Mouse (Mus musculus) lung, adult 2 months (tissue): ENCODE results near the gene Mfsd14b. TPM values are rescaled to one million over a fixed set of nuclear protein-coding genes. Genes with fewer than 3 reads are reported as not detected.

Experiments used
- DNase-seq: peaks from one replicate; pipeline ENCODE4 v3.0.0; 2022
- H3K4me1 ChIP-seq: fragments of 200-500 bp; 2 replicates; pipeline ENCODE4 v1.6.1; 2011; ENCODE audit warnings: low read length; ENCODE audit not compliant: control insufficient read depth, insufficient read depth
- H3K4me3 ChIP-seq: fragments of 200-500 bp; replicated peaks from 2 replicates; pipeline ENCODE3; 2011; ENCODE audit warnings: low read depth, mild to moderate bottlenecking, control low read depth, low read length; ENCODE audit errors: extremely low read depth
- CTCF ChIP-seq: fragments of 200-500 bp; IDR thresholded peaks from 2 replicates; pipeline ENCODE4 v1.5.1; 2011; ENCODE audit warnings: mild to moderate bottlenecking, low read length, control low read depth; ENCODE audit not compliant: insufficient read depth
- POLR2A ChIP-seq: fragments of 200-500 bp; IDR thresholded peaks from 2 replicates; pipeline ENCODE4 v1.6.1; 2011; ENCODE audit warnings: low read depth, mild to moderate bottlenecking, control low read depth, low read length, borderline replicate concordance; ENCODE audit errors: extremely low read depth
- WGBS: fragments of 180-500 bp; shearing (Covaris S2); methylation state at CpG from one replicate; pipeline ENCODE4 v1.1.7; 2018; 5-methylcytosine and 5-hydroxymethylcytosine counted together
- polyA plus RNA-seq: library from polyadenylated mRNA; depleted of rRNA; stranded (reverse); fragments of >200 nt; gene quantifications from 2 replicates; pipeline ENCODE4 v1.2.3, GENCODE M21; 2012; rRNA removed

Mfsd14b gene
- polyA plus RNA-seq, 1 experiment, result 21.2 TPM

- TF ChIP-seq POLR2A, result no peak
- TF ChIP-seq CTCF, result no peak
- DNase-seq, result no peak
- Histone ChIP-seq H3K4me1 (no peaks in the 10 kb centered on the region; the same call in 1 of the 2 replicates), H3K4me3 (no peak overlapping the region)
- 98% methylated on average over 4 of the region's 4 CpGs for WGBS
These were observed 16.9 kb downstream of the Mfsd14b start for GRCm38 (mm10) chr13:65095923-65096322.

GRCm38 (mm10) chr13:65069969-65070368 lies 42.8 kb downstream of the Mfsd14b start:
- no peak for TF ChIP-seq POLR2A
- TF ChIP-seq CTCF, result no peak
- DNase-seq, result no peak
- 39% methylated on average over 2 of the region's 2 CpGs for WGBS
- H3K4me1 ChIP-seq, result no peaks in the 10 kb centered on the region
- no peak overlapping the region for H3K4me3 ChIP-seq

GRCm38 (mm10) chr13:65052660-65053059 lies 60.1 kb downstream of the Mfsd14b start, which contains the start of gene Prss47:
Gene Prss47, minus strand, starts transcription at chr13:65052760.
- no peak for DNase-seq
- Histone ChIP-seq H3K4me3 (no peak within 1 kb of the TSS), H3K4me1 (no peaks in the 10 kb centered on the region)
- TF ChIP-seq CTCF, result no peak
- no peak for TF ChIP-seq POLR2A
- 82% methylated on average over 9 of the region's 9 CpGs for WGBS

GRCm38 (mm10) chr13:65035057-65035456 lies 77.7 kb downstream of the Mfsd14b start:
- H3K4me3 ChIP-seq, result no peak overlapping the region
- no peaks in the 10 kb centered on the region for H3K4me1 ChIP-seq
- no peak for TF ChIP-seq CTCF
- no peak for TF ChIP-seq POLR2A
- no peak for DNase-seq
- 59% methylated on average over 4 of the region's 4 CpGs for WGBS

- Histone ChIP-seq H3K4me3 (no peak within 1 kb of the TSS), H3K4me1 (no peaks in the 10 kb centered on the region)
- TF ChIP-seq CTCF, result no peak
- TF ChIP-seq POLR2A, result no peak
- no peak for DNase-seq
These were observed 80.0 kb downstream of the Mfsd14b start, which contains the start of gene Spata31d1c for GRCm38 (mm10) chr13:65032758-65033157. Gene Spata31d1c, plus strand, starts transcription at chr13:65033058.

Other genes with a start within 250 kb of the Mfsd14b start
- not detected in 2 replicates for gene Cntnap3, start 209.0 kb downstream of the Mfsd14b start, polyA plus RNA-seq
- not detected in 2 replicates for gene Spata31, start 195.6 kb downstream of the Mfsd14b start, polyA plus RNA-seq
- gene Spata31d1c, start 79.9 kb downstream of the Mfsd14b start, polyA plus RNA-seq, result not detected in 2 replicates
- not detected in 2 replicates for gene Prss47, start 60.2 kb downstream of the Mfsd14b start, polyA plus RNA-seq
- not detected in 2 replicates for gene Olfr465-ps1, start 25.1 kb upstream of the Mfsd14b start, polyA plus RNA-seq
- gene Olfr466, start 37.3 kb upstream of the Mfsd14b start, polyA plus RNA-seq, result not detected in 2 replicates
- not detected in 2 replicates for gene Nlrp4f, start 93.0 kb upstream of the Mfsd14b start, polyA plus RNA-seq
- gene Gm10775, start 146.6 kb upstream of the Mfsd14b start, polyA plus RNA-seq, result not detected in 2 replicates
- gene Zfp369, start 165.8 kb upstream of the Mfsd14b start, polyA plus RNA-seq, result 13.3 and 16.7 TPM in 2 replicates